Mouse (Mus musculus) cerebellum, adult 18-20 months (tissue): ENCODE results near the gene Dtx1.

Experiments
- DNase-seq, 2 experiments: peaks; one replicate each; pipeline ENCODE4 v3.0.0; 2021

The Dtx1 gene

GRCm38 (mm10) chr5:120674229-120675145 lies 37.2 kb downstream of the Dtx1 start:
- no peak for DNase-seq

- peak; percentile 71 to 80 for DNase-seq
Measured at GRCm38 (mm10) chr5:120673626-120674025, 38.1 kb downstream of the Dtx1 start.

GRCm38 (mm10) chr5:120671865-120672264 lies 39.9 kb downstream of the Dtx1 start:
- DNase-seq, result no peak

GRCm38 (mm10) chr5:120670132-120670531 lies 41.6 kb downstream of the Dtx1 start:
- DNase-seq, result no peak

- DNase-seq, result no peak
Measured at GRCm38 (mm10) chr5:120668761-120669160, 43.0 kb downstream of the Dtx1 start.

GRCm38 (mm10) chr5:120664888-120665287 lies 46.8 kb downstream of the Dtx1 start:
- no peak for DNase-seq

GRCm38 (mm10) chr5:120660816-120661215 lies 50.9 kb downstream of the Dtx1 start:
- DNase-seq, result no peak

- DNase-seq, result no peak
Measured at GRCm38 (mm10) chr5:120656281-120656751, 55.4 kb downstream of the Dtx1 start.

- peak in 1 of 2 experiments; percentile 13 for DNase-seq
Measured at GRCm38 (mm10) chr5:120653873-120654272, 57.9 kb downstream of the Dtx1 start.

GRCm38 (mm10) chr5:120652915-120653701 lies 58.6 kb downstream of the Dtx1 start:
- no peak for DNase-seq

- no peak for DNase-seq
Measured at GRCm38 (mm10) chr5:120651230-120651629, 60.5 kb downstream of the Dtx1 start.

- no peak for DNase-seq
Measured at GRCm38 (mm10) chr5:120649938-120650337, 61.8 kb downstream of the Dtx1 start.

- DNase-seq, result peak in 1 of 2 experiments; percentile 21
Measured at GRCm38 (mm10) chr5:120649374-120649933, 62.3 kb downstream of the Dtx1 start.

- peak; percentile 42 to 60 for DNase-seq
Measured at GRCm38 (mm10) chr5:120648569-120649373, 63.0 kb downstream of the Dtx1 start, which contains the start of gene Rasal1. Rasal1 (plus strand) TSS chr5:120648812.

- peak in 1 of 2 experiments; percentile 21 for DNase-seq
Measured at GRCm38 (mm10) chr5:120647814-120648491, 63.8 kb downstream of the Dtx1 start.

- no peak for DNase-seq
Measured at GRCm38 (mm10) chr5:120647361-120647760, 64.4 kb downstream of the Dtx1 start.

GRCm38 (mm10) chr5:120645851-120646250 lies 65.9 kb downstream of the Dtx1 start:
- DNase-seq, result peak in 1 of 2 experiments; percentile 51

GRCm38 (mm10) chr5:120644227-120644626 lies 67.5 kb downstream of the Dtx1 start:
- DNase-seq, result no peak

- DNase-seq, result peak; percentile 68 to 71
Measured at GRCm38 (mm10) chr5:120643365-120644085, 68.2 kb downstream of the Dtx1 start.

GRCm38 (mm10) chr5:120640094-120640493 lies 71.6 kb downstream of the Dtx1 start:
- no peak for DNase-seq

GRCm38 (mm10) chr5:120635633-120636032 lies 76.1 kb downstream of the Dtx1 start:
- DNase-seq, result no peak
